Mouse (Mus musculus): Measurements from ENCODE around the gene Slc11a1. TPM values are rescaled to one million over a fixed set of nuclear protein-coding genes. Genes with fewer than 3 reads are reported as not detected.
A peak's percentile ranks its signal among the peaks of the same experiment; 100 is the strongest.

The Slc11a1 gene
- polyA plus RNA-seq, 1 experiment from 2014 or later, result 5.2 TPM

- no peaks in the 10 kb centered on the region for H3K4me1 ChIP-seq (ENCODE audit: control insufficient read depth, insufficient read depth, low read length)
- no peaks in the 10 kb centered on the region for H3K9me3 ChIP-seq (ENCODE audit: control insufficient read depth, low read length)
- no peak overlapping the region for H3K4me3 ChIP-seq (ENCODE audit: low read length)
- WGBS, result 92% methylated on average over 10 of the region's 10 CpGs
- H3K27me3 ChIP-seq (ENCODE audit: control insufficient read depth, insufficient read depth, low read length), result no peaks in the 10 kb centered on the region
- ATAC-seq (ENCODE audit: low FRiP score, low TSS enrichment), result no peak
- H3K4me2 ChIP-seq (replicated peaks; ENCODE audit: low read depth, low read length), result no peak overlapping the region
- no peak overlapping the region for H3K27ac ChIP-seq (ENCODE audit: low read depth, low read length)
- H3K36me3 ChIP-seq (ENCODE audit: control insufficient read depth, insufficient read depth, low read length), result no peaks in the 10 kb centered on the region
- no peak overlapping the region for H3K9ac ChIP-seq (ENCODE audit: low read depth, low read length)
Measured at GRCm38 (mm10) chr1:74381588-74382021, 6.6 kb downstream of the Slc11a1 start.

- ATAC-seq (ENCODE audit: low FRiP score, low TSS enrichment), result no peak
- no peak overlapping the region for H3K4me3 ChIP-seq (ENCODE audit: low read length)
- H3K36me3 ChIP-seq (ENCODE audit: control insufficient read depth, insufficient read depth, low read length), result no peaks in the 10 kb centered on the region
- WGBS, result 83% methylated on average over 13 of the region's 13 CpGs
- H3K4me2 ChIP-seq (replicated peaks; ENCODE audit: low read depth, low read length), result no peak overlapping the region
- no peaks in the 10 kb centered on the region for H3K9me3 ChIP-seq (ENCODE audit: control insufficient read depth, low read length)
- no peaks in the 10 kb centered on the region for H3K4me1 ChIP-seq (ENCODE audit: control insufficient read depth, insufficient read depth, low read length)
- no peaks in the 10 kb centered on the region for H3K27me3 ChIP-seq (ENCODE audit: control insufficient read depth, insufficient read depth, low read length)
- H3K27ac ChIP-seq (ENCODE audit: low read depth, low read length), result no peak overlapping the region
- no peak overlapping the region for H3K9ac ChIP-seq (ENCODE audit: low read depth, low read length)
Measured at GRCm38 (mm10) chr1:74383385-74383784, 8.4 kb downstream of the Slc11a1 start.

DNA sequence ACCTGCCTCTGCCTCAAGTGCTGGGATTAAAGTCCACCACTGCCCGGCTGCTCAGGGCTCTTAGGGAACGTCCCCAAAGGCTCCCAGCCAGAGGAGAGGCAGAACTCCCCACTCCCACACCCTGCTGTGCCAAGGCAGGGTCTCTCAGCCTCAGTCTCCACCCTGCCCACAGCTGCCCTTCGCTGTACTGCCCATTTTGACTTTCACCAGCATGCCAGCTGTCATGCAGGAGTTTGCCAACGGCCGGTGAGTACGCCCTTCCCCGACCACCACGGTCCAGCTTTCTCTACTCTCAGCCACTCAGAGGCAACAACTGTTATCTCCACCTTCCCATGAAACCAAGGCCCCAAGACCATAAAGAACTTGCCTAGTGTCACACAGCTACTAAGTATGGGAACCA is 9.5 kb downstream of the Slc11a1 start:
- Histone ChIP-seq H3K4me1 (ENCODE audit: control insufficient read depth, insufficient read depth, low read length) (peaks cover under 1% of the 10 kb centered on the region), H3K27ac (ENCODE audit: low read depth, low read length) (no peak overlapping the region), H3K27me3 (ENCODE audit: control insufficient read depth, insufficient read depth, low read length) (no peaks in the 10 kb centered on the region), H3K9me3 (ENCODE audit: control insufficient read depth, low read length) (no peaks in the 10 kb centered on the region), H3K36me3 (ENCODE audit: control insufficient read depth, insufficient read depth, low read length) (no peaks in the 10 kb centered on the region), H3K4me2 (replicated peaks; ENCODE audit: low read depth, low read length) (no peak overlapping the region), H3K9ac (ENCODE audit: low read depth, low read length) (no peak overlapping the region), H3K4me3 (ENCODE audit: low read length) (no peak overlapping the region)
- no peak for ATAC-seq (ENCODE audit: low FRiP score, low TSS enrichment)
- WGBS, result 84% methylated on average over 8 of the region's 8 CpGs

DNA sequence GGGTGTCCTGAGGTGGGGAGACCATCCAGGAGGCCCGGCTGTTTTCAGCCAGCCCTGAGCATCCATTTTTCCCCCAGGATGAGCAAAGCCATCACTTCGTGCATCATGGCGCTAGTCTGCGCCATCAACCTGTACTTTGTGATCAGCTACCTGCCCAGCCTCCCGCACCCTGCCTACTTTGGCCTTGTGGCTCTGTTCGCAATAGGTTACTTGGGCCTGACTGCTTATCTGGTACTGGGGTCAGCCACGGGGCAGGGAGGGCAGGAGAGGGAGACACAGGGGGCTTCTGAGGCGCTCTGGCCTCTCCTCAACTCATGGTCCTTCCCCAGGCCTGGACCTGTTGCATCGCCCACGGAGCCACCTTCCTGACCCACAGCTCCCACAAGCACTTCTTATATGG is 10.1 kb downstream of the Slc11a1 start:
- H3K9me3 ChIP-seq (ENCODE audit: control insufficient read depth, low read length), result no peaks in the 10 kb centered on the region
- no peak for ATAC-seq (ENCODE audit: low FRiP score, low TSS enrichment)
- no peak overlapping the region for H3K27ac ChIP-seq (ENCODE audit: low read depth, low read length)
- H3K4me2 ChIP-seq (replicated peaks; ENCODE audit: low read depth, low read length), result no peak overlapping the region
- H3K4me1 ChIP-seq (ENCODE audit: control insufficient read depth, insufficient read depth, low read length), result peaks cover 6% of the 10 kb centered on the region
- 94% methylated on average over 10 of the region's 10 CpGs for WGBS
- H3K27me3 ChIP-seq (ENCODE audit: control insufficient read depth, insufficient read depth, low read length), result no peaks in the 10 kb centered on the region
- no peak overlapping the region for H3K9ac ChIP-seq (ENCODE audit: low read depth, low read length)
- no peaks in the 10 kb centered on the region for H3K36me3 ChIP-seq (ENCODE audit: control insufficient read depth, insufficient read depth, low read length)
- no peak overlapping the region for H3K4me3 ChIP-seq (ENCODE audit: low read length)

GRCm38 (mm10) chr1:74385531-74385930 is 10.5 kb downstream of the Slc11a1 start:
- Histone ChIP-seq H3K9me3 (ENCODE audit: control insufficient read depth, low read length) (no peaks in the 10 kb centered on the region), H3K27ac (ENCODE audit: low read depth, low read length) (no peak overlapping the region), H3K4me2 (replicated peaks; ENCODE audit: low read depth, low read length) (no peak overlapping the region), H3K9ac (ENCODE audit: low read depth, low read length) (no peak overlapping the region), H3K4me3 (ENCODE audit: low read length) (no peak overlapping the region), H3K4me1 (ENCODE audit: control insufficient read depth, insufficient read depth, low read length) (peaks cover 9% of the 10 kb centered on the region), H3K27me3 (ENCODE audit: control insufficient read depth, insufficient read depth, low read length) (no peaks in the 10 kb centered on the region), H3K36me3 (ENCODE audit: control insufficient read depth, insufficient read depth, low read length) (no peaks in the 10 kb centered on the region)
- WGBS, result 86% methylated on average over 8 of the region's 8 CpGs
- ATAC-seq (ENCODE audit: low FRiP score, low TSS enrichment), result no peak

GRCm38 (mm10) chr1:74386363-74386713 is 11.3 kb downstream of the Slc11a1 start:
- H3K27me3 ChIP-seq (ENCODE audit: control insufficient read depth, insufficient read depth, low read length), result no peaks in the 10 kb centered on the region
- WGBS, result 41% methylated on average over 7 of the region's 10 CpGs
- peaks cover 14% of the 10 kb centered on the region for H3K4me1 ChIP-seq (ENCODE audit: control insufficient read depth, insufficient read depth, low read length)
- H3K27ac ChIP-seq (ENCODE audit: low read depth, low read length), result peak overlapping the region; percentile 96
- peak overlapping the region; percentile 54 for H3K4me2 ChIP-seq (replicated peaks; ENCODE audit: low read depth, low read length)
- H3K9me3 ChIP-seq (ENCODE audit: control insufficient read depth, low read length), result no peaks in the 10 kb centered on the region
- no peaks in the 10 kb centered on the region for H3K36me3 ChIP-seq (ENCODE audit: control insufficient read depth, insufficient read depth, low read length)
- no peak for ATAC-seq (ENCODE audit: low FRiP score, low TSS enrichment)
- H3K9ac ChIP-seq (ENCODE audit: low read depth, low read length), result peak overlapping the region; percentile 64
- H3K4me3 ChIP-seq (ENCODE audit: low read length), result peak overlapping the region; percentile 46

DNA sequence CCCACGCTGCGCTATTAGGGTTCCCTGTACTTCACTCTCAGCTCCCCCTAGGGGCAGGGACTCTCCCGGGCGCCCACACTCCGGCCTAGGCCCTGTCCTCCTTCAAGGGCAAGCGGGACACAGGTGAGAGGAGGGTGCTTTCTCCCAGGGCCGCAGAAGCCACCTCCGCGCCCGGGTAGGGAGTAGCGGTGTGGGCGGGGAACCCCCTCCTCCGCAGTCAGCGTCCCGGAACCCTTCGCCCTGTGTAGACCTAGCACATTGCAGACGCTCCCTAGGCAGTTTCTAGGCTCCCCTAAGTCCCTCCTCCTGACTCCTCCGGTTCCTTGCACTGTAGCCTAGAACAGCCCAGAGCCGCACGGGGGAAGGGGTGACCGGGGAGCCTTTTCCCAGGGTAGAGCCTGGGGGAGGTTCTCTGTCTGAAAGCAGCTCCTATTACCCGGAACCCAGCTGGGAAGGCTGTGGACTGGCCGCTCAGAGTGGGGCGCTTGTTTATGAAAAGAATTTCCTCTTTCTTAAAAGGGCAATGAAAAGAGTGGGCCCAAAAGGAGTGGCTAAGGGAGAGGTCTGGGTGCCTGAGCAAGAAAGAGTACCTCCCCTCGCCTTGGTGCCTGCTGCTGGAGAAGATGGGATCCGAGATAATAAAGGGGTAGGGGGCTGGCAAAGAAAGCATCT is 11.9 kb downstream of the Slc11a1 start:
- WGBS, result under 1% methylated on average over 25 of the region's 26 CpGs
- peaks cover 14% of the 10 kb centered on the region for H3K4me1 ChIP-seq (ENCODE audit: control insufficient read depth, insufficient read depth, low read length)
- no peaks in the 10 kb centered on the region for H3K27me3 ChIP-seq (ENCODE audit: control insufficient read depth, insufficient read depth, low read length)
- peak overlapping the region; percentile 46 for H3K4me3 ChIP-seq (ENCODE audit: low read length)
- H3K36me3 ChIP-seq (ENCODE audit: control insufficient read depth, insufficient read depth, low read length), result no peaks in the 10 kb centered on the region
- H3K27ac ChIP-seq (ENCODE audit: low read depth, low read length), result peak overlapping the region; percentile 96
- H3K9ac ChIP-seq (ENCODE audit: low read depth, low read length), result peak overlapping the region; percentile 64
- peak overlapping the region; percentile 54 for H3K4me2 ChIP-seq (replicated peaks; ENCODE audit: low read depth, low read length)
- H3K9me3 ChIP-seq (ENCODE audit: control insufficient read depth, low read length), result no peaks in the 10 kb centered on the region
- peak; percentile 90 for ATAC-seq (ENCODE audit: low FRiP score, low TSS enrichment)

- peak overlapping the region; percentile 64 for H3K9ac ChIP-seq (ENCODE audit: low read depth, low read length)
- peak overlapping the region; percentile 54 for H3K4me2 ChIP-seq (replicated peaks; ENCODE audit: low read depth, low read length)
- 53% methylated on average over 15 of the region's 15 CpGs for WGBS
- no peaks in the 10 kb centered on the region for H3K27me3 ChIP-seq (ENCODE audit: control insufficient read depth, insufficient read depth, low read length)
- H3K36me3 ChIP-seq (ENCODE audit: control insufficient read depth, insufficient read depth, low read length), result no peaks in the 10 kb centered on the region
- peak overlapping the region; percentile 46 for H3K4me3 ChIP-seq (ENCODE audit: low read length)
- H3K9me3 ChIP-seq (ENCODE audit: control insufficient read depth, low read length), result no peaks in the 10 kb centered on the region
- no peak for ATAC-seq (ENCODE audit: low FRiP score, low TSS enrichment)
- peaks cover 16% of the 10 kb centered on the region for H3K4me1 ChIP-seq (ENCODE audit: control insufficient read depth, insufficient read depth, low read length)
- H3K27ac ChIP-seq (ENCODE audit: low read depth, low read length), result peak overlapping the region; percentile 96
Measured at GRCm38 (mm10) chr1:74387386-74387988, 12.5 kb downstream of the Slc11a1 start.

DNA sequence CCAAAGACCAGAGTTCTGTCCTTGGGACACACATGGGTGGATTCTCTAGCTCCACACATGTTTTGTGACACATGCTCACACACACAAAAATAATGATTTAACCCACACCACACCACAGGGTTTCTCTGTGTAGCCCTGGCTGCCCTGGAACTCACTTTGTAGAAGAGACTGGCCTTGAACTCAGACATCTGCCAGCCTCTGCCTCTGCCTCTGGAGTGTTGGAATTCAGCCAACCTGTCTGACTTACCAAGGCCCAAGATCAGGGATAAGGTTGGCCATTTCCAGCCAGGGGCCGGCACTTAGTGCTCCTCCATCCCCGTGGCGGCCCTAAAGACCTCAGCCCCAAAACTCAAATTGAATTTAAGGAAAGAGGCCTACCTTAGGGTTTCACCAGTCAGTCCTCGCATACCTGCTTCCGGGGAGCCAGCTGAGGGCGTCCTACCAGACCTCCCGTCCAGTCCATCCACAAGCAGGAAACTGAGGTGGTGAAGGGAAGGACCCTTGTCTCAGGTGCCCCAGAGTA is 13.5 kb downstream of the Slc11a1 start:
- Histone ChIP-seq H3K4me3 (ENCODE audit: low read length) (no peak overlapping the region), H3K4me1 (ENCODE audit: control insufficient read depth, insufficient read depth, low read length) (peaks cover 26% of the 10 kb centered on the region), H3K9ac (ENCODE audit: low read depth, low read length) (no peak overlapping the region), H3K4me2 (replicated peaks; ENCODE audit: low read depth, low read length) (no peak overlapping the region), H3K27me3 (ENCODE audit: control insufficient read depth, insufficient read depth, low read length) (no peaks in the 10 kb centered on the region), H3K9me3 (ENCODE audit: control insufficient read depth, low read length) (no peaks in the 10 kb centered on the region), H3K36me3 (ENCODE audit: control insufficient read depth, insufficient read depth, low read length) (peaks cover 1% of the 10 kb centered on the region), H3K27ac (ENCODE audit: low read depth, low read length) (no peak overlapping the region)
- ATAC-seq (ENCODE audit: low FRiP score, low TSS enrichment), result no peak
- 76% methylated on average over 7 of the region's 7 CpGs for WGBS

Measured in kidney, embryonic 14.5 days (tissue).